Mouse (Mus musculus) left cerebral cortex, adult 11 months (tissue): ENCODE measurements around the gene Krt82.
"Not testable (repeated sequence)": the region's sequence is repeated elsewhere in the genome, so short reads cannot be mapped to it uniquely, and the experiment has no call there.

Experiments
- DNase-seq: peaks from one replicate; pipeline ENCODE4 v3.0.0; 2022; ENCODE audit warnings: low spot score

The Krt82 gene

GRCm38 (mm10) chr15:101517161-101517560 lies 33.3 kb downstream of the Krt82 start, which contains the start of gene Gm49425:
Gm49425 (minus strand) TSS chr15:101517261.
- not testable (repeated sequence) for DNase-seq

GRCm38 (mm10) chr15:101508247-101508646 lies 42.2 kb downstream of the Krt82 start:
- no peak for DNase-seq

- no peak for DNase-seq
Observed at GRCm38 (mm10) chr15:101506896-101507758, 43.3 kb downstream of the Krt82 start.

GRCm38 (mm10) chr15:101497181-101497580 lies 53.3 kb downstream of the Krt82 start:
- DNase-seq: no peak

- no peak for DNase-seq
Observed at GRCm38 (mm10) chr15:101495266-101495665, 55.2 kb downstream of the Krt82 start.

- no peak for DNase-seq
Observed at GRCm38 (mm10) chr15:101494203-101494602, 56.3 kb downstream of the Krt82 start.

GRCm38 (mm10) chr15:101493713-101494112 lies 56.8 kb downstream of the Krt82 start:
- DNase-seq: no peak

GRCm38 (mm10) chr15:101492718-101493117 lies 57.7 kb downstream of the Krt82 start:
- no peak for DNase-seq

GRCm38 (mm10) chr15:101491431-101491830 lies 59.0 kb downstream of the Krt82 start, which contains the start of gene Krt83:
Krt83 (minus strand) TSS chr15:101491512.
- no peak for DNase-seq
